Mouse (Mus musculus) midbrain, embryonic 11.5 days (tissue): ENCODE measurements around the gene Klhl33. TPM values are rescaled to one million over a fixed set of nuclear protein-coding genes. Genes with fewer than 3 reads are reported as not detected.
"Not testable (repeated sequence)": the region's sequence is repeated elsewhere in the genome, so short reads cannot be mapped to it uniquely, and the experiment has no call there.

Experiments used
- ATAC-seq: fragments of 200-750 bp; cut with Nextera tagmentation; 2 replicates; pipeline ENCODE4 v1.8.0; 2017; ENCODE audit warnings: moderate TSS enrichment, moderate library complexity; ENCODE audit not compliant: low FRiP score
- DNase-seq: peaks from one replicate; pipeline ENCODE4 v3.0.0; 2015; ENCODE audit warnings: low spot score; ENCODE audit errors: missing footprints
- H3K27ac ChIP-seq: fragments of 300-500 bp; sonication (generic); 2 replicates; pipeline ENCODE4 v1.5.1; 2014; ENCODE audit warnings: low read depth, low read length
- H3K27me3 ChIP-seq: fragments of 300-500 bp; sonication (generic); 2 replicates; pipeline ENCODE4 v1.6.1; 2014; ENCODE audit warnings: mild to moderate bottlenecking, low read length, moderate library complexity, mixed read lengths; ENCODE audit not compliant: control insufficient read depth, insufficient read depth
- H3K36me3 ChIP-seq: fragments of 300-500 bp; sonication (generic); 2 replicates; pipeline ENCODE4 v1.6.1; 2014; ENCODE audit warnings: mild to moderate bottlenecking, low read length, moderate library complexity, mixed read lengths; ENCODE audit not compliant: control insufficient read depth, insufficient read depth
- H3K4me1 ChIP-seq: fragments of 300-500 bp; sonication (generic); 2 replicates; pipeline ENCODE4 v1.6.1; 2014; ENCODE audit warnings: low read length; ENCODE audit not compliant: control insufficient read depth, insufficient read depth
- H3K4me2 ChIP-seq: fragments of 300-500 bp; sonication (generic); 2 replicates; pipeline ENCODE4 v1.6.1; 2014; ENCODE audit warnings: mild to moderate bottlenecking, moderate library complexity
- H3K4me3 ChIP-seq: fragments of 300-500 bp; sonication (generic); 2 replicates; pipeline ENCODE4 v1.5.1; 2014; ENCODE audit warnings: low read depth, low read length
- H3K9ac ChIP-seq: fragments of 300-500 bp; sonication (generic); 2 replicates; pipeline ENCODE4 v1.6.1; 2014; ENCODE audit warnings: low read length
- H3K9me3 ChIP-seq: fragments of 300-500 bp; sonication (generic); 2 replicates; pipeline ENCODE4 v1.6.1; 2016; ENCODE audit warnings: low read length; ENCODE audit not compliant: control insufficient read depth
- WGBS: fragments of 180-500 bp; shearing (Covaris S2); extraction: QIAGEN DNeasy Blood & Tissue Kit; methylation state at CpG from one replicate; pipeline ENCODE4 v1.1.7; 2014; 5-methylcytosine and 5-hydroxymethylcytosine counted together
- polyA plus RNA-seq: library from polyadenylated mRNA; unstranded; fragments of >200 nt; fragmentation: Nextera tagmentation; extraction: Ambion mirVana; gene quantifications from 2 replicates; pipeline ENCODE4 v1.2.1, GENCODE M21; 2014

Gene Klhl33
- polyA plus RNA-seq, 1 experiment from 2014 or later: 0.25 TPM

DNA sequence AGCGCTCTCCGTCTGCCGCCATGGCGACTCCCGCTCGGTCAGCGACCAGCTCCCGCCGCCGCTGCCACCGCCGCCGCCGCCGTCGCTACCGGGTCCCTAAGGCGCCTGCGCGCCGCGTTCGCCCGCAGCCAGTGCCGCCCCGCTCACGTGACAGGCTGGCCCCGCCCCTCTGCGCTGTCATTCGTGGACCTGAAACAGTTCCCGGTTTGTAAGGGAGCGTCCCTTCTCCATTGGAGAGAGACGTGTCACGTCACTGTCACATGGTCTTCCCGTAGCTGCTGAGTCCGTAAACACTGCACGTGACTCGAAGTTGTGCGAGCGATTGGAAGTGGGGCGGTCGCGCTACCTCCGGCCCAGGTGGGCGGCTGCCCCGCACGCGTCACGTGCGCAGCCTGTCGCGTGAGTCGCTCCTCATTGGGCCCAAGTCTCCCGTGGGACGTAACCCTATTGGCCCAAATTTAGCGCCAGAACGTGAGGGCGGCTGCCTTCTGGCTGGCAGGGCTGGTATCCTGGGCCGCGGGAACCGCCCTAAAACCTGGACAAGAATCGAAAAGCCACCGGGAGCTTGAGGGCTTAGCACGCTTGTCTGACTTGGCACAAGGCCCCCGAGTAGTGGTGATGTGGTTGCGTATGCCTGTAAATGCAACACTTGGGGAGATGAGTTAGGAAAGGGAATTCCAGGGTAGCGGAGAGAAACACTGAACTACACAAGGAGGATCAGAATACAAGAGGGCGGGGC is 33.6 kb upstream of the Klhl33 start, which contains the start of the genes Pip4p1 and Pnp:
Pip4p1 (minus strand) TSS at position 103 of the 739 bp plus-strand sequence.
Pnp (plus strand) TSS at position 329 of the 739 bp plus-strand sequence.
- peak; percentile 99 for ATAC-seq
- peaks cover 19% of the 10 kb centered on the region for H3K4me1 ChIP-seq
- peak within 1 kb of the TSS; percentile 95 for H3K4me3 ChIP-seq
- WGBS: under 1% methylated on average over 61 of the region's 68 CpGs
- H3K4me2 ChIP-seq: peak within 1 kb of the TSS; percentile 90
- peak within 1 kb of the TSS; percentile 95 for H3K9ac ChIP-seq
- H3K27me3 ChIP-seq: no peaks in the 10 kb centered on the region
- H3K27ac ChIP-seq: peak within 1 kb of the TSS; percentile 78
- H3K9me3 ChIP-seq: no peaks in the 10 kb centered on the region
- peaks cover 8% of the 10 kb centered on the region; the same call in 1 of the 2 replicates for H3K36me3 ChIP-seq
- DNase-seq: peak; percentile 100

DNA sequence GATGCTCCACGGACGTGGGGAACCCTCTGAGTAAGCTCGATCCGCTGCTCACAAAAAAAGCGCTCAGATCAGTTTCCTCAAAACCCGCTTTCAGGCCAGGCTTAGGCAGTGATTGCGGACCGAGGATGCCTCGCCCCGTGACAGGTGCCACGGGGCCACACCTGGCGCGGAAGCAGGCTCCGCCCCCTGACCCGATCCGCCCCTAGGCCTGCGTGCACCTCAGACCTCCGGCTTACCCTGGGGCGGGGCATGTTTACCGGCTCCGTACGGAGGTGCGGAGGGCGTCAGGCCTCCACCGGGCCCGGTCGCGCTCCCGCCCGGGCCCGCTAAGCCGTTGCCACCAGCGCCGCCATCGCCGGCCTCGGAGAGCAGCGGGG is 33.1 kb upstream of the Klhl33 start:
- DNase-seq (no peak), ATAC-seq (peak; percentile 53)
- Histone ChIP-seq H3K9me3 (no peaks in the 10 kb centered on the region), H3K4me3 (peak overlapping the region; percentile 95), H3K4me2 (peak overlapping the region; percentile 90), H3K4me1 (peaks cover 20% of the 10 kb centered on the region), H3K27ac (peak overlapping the region; percentile 57), H3K36me3 (peaks cover 8% of the 10 kb centered on the region; the same call in 1 of the 2 replicates), H3K9ac (peak overlapping the region; percentile 95), H3K27me3 (no peaks in the 10 kb centered on the region)
- under 1% methylated on average over 37 of the region's 38 CpGs for WGBS

DNA sequence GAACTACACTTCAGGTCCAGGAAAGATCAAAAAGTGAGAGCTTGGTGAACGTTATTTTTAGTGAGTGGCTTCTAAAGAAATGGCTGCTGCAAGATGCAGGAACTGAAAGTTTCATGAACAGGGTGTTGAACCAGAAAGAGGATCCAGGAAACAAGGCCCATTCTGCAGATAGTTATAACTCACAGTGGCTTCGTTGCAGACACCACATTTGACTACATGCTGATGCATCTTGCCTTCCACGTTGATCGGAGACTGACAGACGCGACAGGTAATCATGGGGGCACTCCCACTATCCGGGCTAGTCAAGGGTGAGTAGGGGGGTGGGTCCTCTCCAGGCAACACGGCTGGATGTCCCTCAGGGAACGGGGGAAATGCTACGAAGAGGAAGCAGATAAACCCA is 32.6 kb upstream of the Klhl33 start:
- Histone ChIP-seq H3K27me3 (no peaks in the 10 kb centered on the region), H3K4me2 (peak overlapping the region; percentile 90), H3K9me3 (no peaks in the 10 kb centered on the region), H3K4me1 (peaks cover 20% of the 10 kb centered on the region), H3K27ac (no peak overlapping the region; the same call in 1 of the 2 replicates), H3K4me3 (peak overlapping the region; percentile 95), H3K36me3 (peaks cover 8% of the 10 kb centered on the region; the same call in 1 of the 2 replicates), H3K9ac (peak overlapping the region; percentile 95)
- DNase-seq (no peak), ATAC-seq (no peak)
- 27% methylated on average over 10 of the region's 10 CpGs for WGBS

DNA sequence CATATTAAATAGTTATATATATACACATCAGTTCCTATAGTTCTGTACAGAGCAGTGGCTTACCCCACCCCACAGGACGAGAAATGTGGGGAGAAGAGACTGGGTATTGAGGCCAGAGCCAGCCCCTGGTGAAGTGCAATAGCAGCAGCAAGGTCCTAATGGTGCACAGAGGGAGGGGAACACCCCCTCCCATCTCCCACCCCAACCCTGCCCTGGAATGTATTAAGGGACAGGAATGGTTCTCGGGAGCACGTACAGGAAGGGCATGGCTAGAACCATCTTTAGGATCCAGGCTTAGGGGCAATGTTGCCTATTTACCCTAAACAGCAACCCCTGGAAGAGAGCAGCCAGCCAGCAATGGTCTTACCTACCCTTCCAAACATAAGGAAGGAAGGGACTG is 30.1 kb upstream of the Klhl33 start:
- DNase-seq: no peak
- Histone ChIP-seq H3K27me3 (no peaks in the 10 kb centered on the region), H3K4me1 (peaks cover 26% of the 10 kb centered on the region), H3K9ac (no peak overlapping the region), H3K36me3 (peaks cover 8% of the 10 kb centered on the region; the same call in 1 of the 2 replicates), H3K4me2 (no peak overlapping the region), H3K9me3 (no peaks in the 10 kb centered on the region), H3K4me3 (no peak overlapping the region), H3K27ac (no peak overlapping the region)
- no peak for ATAC-seq
- 76% methylated on average over 3 of the region's 3 CpGs for WGBS

DNA sequence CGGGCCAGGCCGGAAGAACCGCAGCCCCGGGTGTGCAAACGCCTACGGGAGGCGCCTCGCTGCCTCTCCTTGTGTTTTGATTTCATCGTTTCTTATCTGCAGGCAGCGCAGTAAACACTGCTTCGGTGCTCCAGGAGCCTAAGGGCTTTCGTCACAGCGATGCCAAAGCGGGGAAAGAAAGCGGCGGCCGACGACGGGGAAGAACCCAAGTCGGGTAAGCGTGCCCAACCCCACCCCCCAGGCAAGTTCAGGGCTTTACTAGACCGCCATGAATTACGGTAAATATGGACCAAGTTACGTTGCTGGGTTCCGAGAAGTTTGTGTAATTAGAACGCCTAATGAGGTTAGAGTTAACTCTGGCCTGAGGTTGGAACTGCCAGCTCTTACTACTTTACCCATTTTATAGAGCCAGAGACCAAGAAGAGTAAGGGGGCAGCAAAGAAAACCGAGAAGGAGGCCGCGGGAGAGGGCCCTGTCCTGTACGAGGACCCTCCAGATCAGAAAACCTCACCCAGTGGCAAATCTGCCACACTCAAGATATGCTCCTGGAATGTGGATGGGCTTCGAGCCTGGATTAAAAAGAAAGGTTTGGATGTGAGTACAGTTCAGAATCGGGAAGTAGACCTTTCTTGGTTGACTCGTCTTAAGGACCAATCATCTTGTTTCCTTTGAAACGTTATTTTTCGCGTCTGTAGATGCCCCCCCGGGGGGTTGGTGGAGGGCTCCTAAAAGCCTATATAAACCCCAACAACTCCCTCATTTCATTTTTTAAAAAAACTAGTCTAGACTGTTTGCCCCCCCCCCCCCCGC is 28.0 kb upstream of the Klhl33 start:
- ATAC-seq (no peak), DNase-seq (no peak)
- Histone ChIP-seq H3K9ac (peak overlapping the region; percentile 95), H3K27ac (peak overlapping the region; percentile 81), H3K36me3 (peaks cover 8% of the 10 kb centered on the region; the same call in 1 of the 2 replicates), H3K4me1 (peaks cover 20% of the 10 kb centered on the region), H3K4me2 (peak overlapping the region; percentile 73), H3K27me3 (no peaks in the 10 kb centered on the region), H3K4me3 (peak overlapping the region; percentile 81), H3K9me3 (no peaks in the 10 kb centered on the region)
- WGBS: 3% methylated on average over 38 of the region's 38 CpGs

DNA sequence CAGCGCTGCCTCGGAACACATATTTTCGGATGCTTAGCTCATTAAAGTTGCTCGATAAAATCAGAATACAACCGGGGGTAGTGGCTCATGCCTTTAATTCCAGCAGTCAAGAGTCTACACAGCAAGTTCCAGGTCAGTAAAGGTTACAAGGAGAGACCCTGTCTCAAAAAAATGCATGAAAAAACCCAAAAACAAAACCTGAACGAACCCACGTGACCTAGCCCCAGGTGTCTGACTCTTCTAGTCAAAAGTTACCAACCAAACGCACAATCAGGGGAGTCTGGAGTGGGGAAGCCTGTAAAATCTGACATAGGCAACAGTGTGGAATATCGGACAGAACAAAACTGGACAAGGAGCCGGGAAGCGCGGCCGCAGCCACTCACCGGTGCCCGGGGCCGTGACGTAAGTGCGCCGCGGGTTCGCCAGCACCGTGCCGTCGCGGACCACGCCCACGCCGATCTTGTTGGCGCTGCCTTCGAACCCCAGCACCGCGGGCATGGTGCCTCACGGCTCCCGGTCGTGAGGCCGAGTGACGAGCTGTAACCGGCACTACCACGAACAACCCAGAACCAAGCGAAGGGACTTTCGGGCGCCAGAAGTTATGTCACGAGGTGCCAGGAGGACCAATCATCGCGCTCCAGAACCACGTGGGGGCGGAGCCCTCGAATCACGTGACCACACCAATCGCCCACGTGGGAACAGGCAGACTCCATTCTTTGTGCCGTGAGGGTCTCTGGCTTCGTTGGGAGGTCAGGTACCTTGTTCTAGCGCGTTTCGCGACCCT is 27.2 kb upstream of the Klhl33 start, which contains the start of the genes Osgep and Apex1:
Osgep (minus strand) TSS at position 613 of the 784 bp plus-strand sequence.
Apex1 (plus strand) TSS at position 688 of the 784 bp plus-strand sequence.
- H3K36me3 ChIP-seq: peaks cover 8% of the 10 kb centered on the region; the same call in 1 of the 2 replicates
- DNase-seq (peak; percentile 99), ATAC-seq (peak; percentile 96)
- H3K27ac ChIP-seq: peak within 1 kb of the TSS; percentile 83
- H3K27me3 ChIP-seq: no peaks in the 10 kb centered on the region
- H3K9ac ChIP-seq: peak within 1 kb of the TSS; percentile 95
- H3K9me3 ChIP-seq: no peaks in the 10 kb centered on the region
- H3K4me1 ChIP-seq: peaks cover 14% of the 10 kb centered on the region
- under 1% methylated on average over 57 of the region's 57 CpGs for WGBS
- H3K4me3 ChIP-seq: peak within 1 kb of the TSS; percentile 81
- peak within 1 kb of the TSS; percentile 73 for H3K4me2 ChIP-seq

DNA sequence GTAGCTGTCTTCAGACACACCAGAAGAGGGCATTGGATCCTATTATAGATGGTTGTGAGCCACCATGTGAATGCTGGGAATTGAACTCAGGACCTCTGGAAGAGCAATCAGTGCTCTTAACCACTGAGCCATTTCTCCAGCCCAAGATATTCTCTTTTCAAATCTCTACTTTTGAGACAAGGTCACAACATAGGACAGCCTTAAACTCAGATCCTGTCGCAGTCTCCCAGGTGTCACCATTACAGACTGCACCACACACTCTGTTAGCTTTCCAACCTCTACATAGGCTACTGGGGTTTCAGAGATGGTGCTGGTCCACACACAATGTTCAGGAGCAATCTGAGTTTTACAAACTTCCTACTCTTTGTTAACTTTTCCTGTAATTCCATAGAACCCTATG is 26.1 kb upstream of the Klhl33 start:
- WGBS: 92% methylated on average over 1 of the region's 1 CpGs
- H3K27ac ChIP-seq, H3K9ac ChIP-seq, H3K36me3 ChIP-seq, H3K9me3 ChIP-seq, H3K27me3 ChIP-seq, ATAC-seq, DNase-seq: not testable (repeated sequence)
- H3K4me2 ChIP-seq: peak overlapping the region; percentile 73
- H3K4me1 ChIP-seq: peaks cover 12% of the 10 kb centered on the region
- peak overlapping the region; percentile 81 for H3K4me3 ChIP-seq

DNA sequence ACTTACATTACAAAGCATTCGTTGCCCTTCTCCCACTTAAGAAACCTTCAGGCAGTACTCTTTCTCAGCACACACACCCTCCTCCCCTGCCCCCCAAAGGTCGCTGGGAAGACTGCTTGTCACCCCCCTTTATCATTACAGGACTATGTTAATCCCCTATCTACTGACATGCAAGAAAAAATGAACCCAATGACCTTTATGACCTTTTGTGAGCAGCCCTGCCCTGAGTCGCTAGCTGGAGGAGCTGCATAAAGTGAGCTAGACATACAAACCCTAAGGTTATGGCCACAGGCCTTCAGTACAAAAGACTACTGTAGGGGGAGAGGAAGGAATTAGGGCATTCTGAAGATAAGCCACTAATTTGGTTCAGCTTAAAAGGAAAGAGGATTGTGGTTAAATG is 14.0 kb upstream of the Klhl33 start:
- no peak for ATAC-seq
- Histone ChIP-seq H3K27me3 (no peaks in the 10 kb centered on the region), H3K9me3 (no peaks in the 10 kb centered on the region), H3K9ac (no peak overlapping the region), H3K27ac (no peak overlapping the region), H3K36me3 (peaks cover 19% of the 10 kb centered on the region; the same call in 1 of the 2 replicates), H3K4me3 (no peak overlapping the region), H3K4me2 (no peak overlapping the region), H3K4me1 (no peaks in the 10 kb centered on the region)
- WGBS: 57% methylated on average over 3 of the region's 3 CpGs
- no peak for DNase-seq
